Mouse (Mus musculus): ENCODE measurements around the gene Qprt.

GRCm38 (mm10) chr7:127096456-127096855, 25.6 kb downstream of the Qprt start:
- TF ChIP-seq POLR2A (IDR thresholded peaks at IDR 0.05; ENCODE audit: borderline replicate concordance, extremely low read depth, insufficient read depth, insufficient read length, poor library complexity, severe bottlenecking) = no peak
- TF ChIP-seq CTCF (IDR thresholded peaks at IDR 0.05; ENCODE audit: borderline replicate concordance, extremely low read depth, insufficient read depth, insufficient read length) = no peak
